ENCODE assay signal across 8 mouse cellular contexts in the genomic region with DNA sequence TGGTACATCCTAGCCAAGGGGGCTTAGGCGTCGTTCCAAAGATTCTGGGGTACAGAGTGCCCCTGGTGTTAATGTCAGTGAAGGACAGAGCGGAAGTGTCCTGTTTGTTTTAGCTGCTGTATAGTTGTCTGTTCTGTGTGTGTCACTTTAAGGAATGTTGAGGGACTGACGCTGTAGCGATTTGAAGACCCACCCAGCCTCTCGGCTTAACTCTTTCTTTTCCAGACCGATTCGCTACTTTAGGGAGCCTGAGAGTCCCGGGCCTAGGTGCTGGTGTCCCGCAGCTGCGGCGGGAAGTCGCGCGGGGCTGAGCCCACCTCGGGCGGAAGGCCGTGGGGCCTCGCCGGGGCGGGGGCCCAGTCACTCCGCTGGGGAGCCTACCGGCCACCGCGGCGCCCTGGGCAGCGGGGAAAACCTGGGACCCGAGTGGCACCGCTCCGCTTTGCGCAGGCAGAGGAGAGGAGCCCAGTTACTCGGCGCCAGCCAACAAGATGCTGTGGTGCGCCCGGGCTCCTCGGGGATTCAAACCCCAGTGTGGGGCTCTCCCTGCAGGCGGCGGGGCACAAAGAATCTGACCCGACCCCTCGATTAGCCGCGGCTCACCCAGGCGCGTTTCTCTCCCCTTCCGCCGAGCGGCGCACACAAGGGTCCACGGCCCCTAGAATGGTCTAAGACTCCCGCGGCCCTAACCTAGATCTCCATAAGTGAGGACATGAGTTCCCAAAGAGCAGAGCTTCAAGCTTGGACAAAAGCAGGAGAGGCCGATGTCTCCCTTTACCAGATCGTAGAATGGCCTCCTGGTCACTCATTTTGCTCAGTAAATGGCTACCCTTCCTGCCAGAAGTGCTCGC. TPM values are rescaled to one million over a fixed set of nuclear protein-coding genes. Genes with fewer than 3 reads are reported as not detected.
A peak's percentile ranks its signal among the peaks of the same experiment; 100 is the strongest.
DNase-seq lines count a peak whose midpoint lies in the region; ATAC-seq lines count a peak whose summit lies in the region.

No protein-coding gene starts in this region.

- H3K4me2 ChIP-seq in hindbrain, embryonic 14.5 days (replicated peaks): peak overlapping the region; percentile 84

- peaks cover 20% of the 10 kb centered on the region for H3K4me1 ChIP-seq in hindbrain, embryonic 14.5 days (replicated peaks; ENCODE audit: control insufficient read depth, insufficient read depth, low read length)

- under 1% methylated on average over 51 of the region's 54 CpGs for WGBS in hindbrain, embryonic 14.5 days

- no peaks in the 10 kb centered on the region for H3K36me3 ChIP-seq in hindbrain, embryonic 14.5 days (replicated peaks; ENCODE audit: control insufficient read depth, insufficient read depth)

- peak overlapping the region; percentile 84 for H3K4me3 ChIP-seq in hindbrain, embryonic 14.5 days (replicated peaks; ENCODE audit: low read length)

- no peaks in the 10 kb centered on the region for H3K27me3 ChIP-seq in hindbrain, embryonic 14.5 days (ENCODE audit: control insufficient read depth, insufficient read depth, low read length)

- peak overlapping the region; percentile 91 for H3K9ac ChIP-seq in hindbrain, embryonic 14.5 days

- peak; percentile 92 for ATAC-seq in hindbrain, embryonic 14.5 days (ENCODE audit: low FRiP score)

- DNase-seq in NIH3T3 (ENCODE audit: low read depth): peak; percentile 78
- peak; percentile 81 for DNase-seq in cerebellum, adult 9-10 months
- DNase-seq in frontal cortex, postnatal 36 days (ENCODE audit: low spot score in 2 of 2): peak; percentile 79 to 81
- DNase-seq in hindbrain, embryonic 14.5 days (ENCODE audit: low spot score): peak; percentile 77
- DNase-seq in layer of hippocampus, postnatal 36 days: peak; percentile 74 to 80
- DNase-seq in lung, postnatal 25 days (ENCODE audit: low spot score): peak; percentile 84
- DNase-seq in retina, embryonic 14.5 days (ENCODE audit: low spot score): peak; percentile 80
- peak; percentile 60 for DNase-seq in thymus, postnatal 25 days

- no peaks in the 10 kb centered on the region for H3K9me3 ChIP-seq in hindbrain, embryonic 14.5 days (ENCODE audit: control insufficient read depth, low read length)

- peak overlapping the region; percentile 90 for H3K27ac ChIP-seq in hindbrain, embryonic 14.5 days

RNA-seq across cellular contexts. Expression of a gene that starts 3.0 kb away (rescaled TPM):
- 1.8 and 1.9 TPM in 2 replicates for polyA plus RNA-seq in hindbrain, embryonic 14.5 days (2014; fragmentation: Nextera tagmentation; extraction: Ambion mirVana)
- 1 to 10 TPM; 7.5 to 8.9 TPM for total RNA-seq in layer of hippocampus, postnatal 36 days (2021)

RNA-seq across cellular contexts. Expression of a gene that starts 34.5 kb away (rescaled TPM):
- polyA plus RNA-seq in hindbrain, embryonic 14.5 days (2014; fragmentation: Nextera tagmentation; extraction: Ambion mirVana): 21.9 and 22.2 TPM in 2 replicates
- total RNA-seq in layer of hippocampus, postnatal 36 days (2021): 10 to 100 TPM; 11.8 to 12.7 TPM

RNA-seq across cellular contexts. Expression of a gene that starts 43.5 kb away (rescaled TPM):
- polyA plus RNA-seq in hindbrain, embryonic 14.5 days (2014; fragmentation: Nextera tagmentation; extraction: Ambion mirVana): 9.5 and 11.1 TPM in 2 replicates
- 1 to 10 TPM; 4.3 to 4.7 TPM for total RNA-seq in layer of hippocampus, postnatal 36 days (2021)

Comparison
In these comparisons a context has a peak if more than half of its experiments do, and no peak if none do; other contexts are left out.
1. Peak in every context shown above with its lines: DNase-seq, ATAC-seq, H3K4me3 ChIP-seq and H3K27ac ChIP-seq.